Mouse (Mus musculus) heart, embryonic 14.5 days (tissue): ENCODE results near the gene Zfp69. TPM values are rescaled to one million over a fixed set of nuclear protein-coding genes. Genes with fewer than 3 reads are reported as not detected.

Experiments
- ATAC-seq: fragments of 200-750 bp; cut with Nextera tagmentation; 2 replicates; pipeline ENCODE4 v1.8.0; 2017; ENCODE audit warnings: low read depth, moderate TSS enrichment; ENCODE audit not compliant: insufficient number of reproducible peaks, insufficient read depth, low FRiP score
- H3K27ac ChIP-seq, 2 experiments: fragments of 200-500 bp in 1 of 2; fragments of 300-500 bp in 1 of 2; sonication (generic) in 1 of 2; replicated peaks in 1 of 2; 2 replicates each; pipeline ENCODE4 v1.5.1; 2012 to 2014; ENCODE audit warnings: low read depth in 2 of 2, low read length in 2 of 2, control low read depth in 1 of 2, mild to moderate bottlenecking in 1 of 2, mixed read lengths in 1 of 2; ENCODE audit not compliant: control insufficient read depth in 1 of 2, insufficient read depth in 1 of 2
- H3K27me3 ChIP-seq: fragments of 300-500 bp; sonication (generic); 2 replicates; pipeline ENCODE4 v1.6.1; 2014; ENCODE audit warnings: mild to moderate bottlenecking, low read length, control low read depth; ENCODE audit not compliant: control insufficient read depth, insufficient read depth
- H3K36me3 ChIP-seq: fragments of 300-500 bp; sonication (generic); 2 replicates; pipeline ENCODE4 v1.6.1; 2014; ENCODE audit warnings: mild to moderate bottlenecking, control low read depth, low read length, mixed read lengths; ENCODE audit not compliant: control insufficient read depth, insufficient read depth
- H3K4me1 ChIP-seq, 2 experiments: fragments of 200-500 bp in 1 of 2; fragments of 300-500 bp in 1 of 2; sonication (generic) in 1 of 2; 2 replicates each; pipeline ENCODE4 v1.6.1; 2012 to 2014; ENCODE audit warnings: low read length in 2 of 2, control low read depth in 1 of 2, mixed read lengths in 1 of 2; ENCODE audit not compliant: control insufficient read depth in 2 of 2, insufficient read depth in 2 of 2
- H3K4me2 ChIP-seq: fragments of 300-500 bp; sonication (generic); 2 replicates; pipeline ENCODE4 v1.6.1; 2014; ENCODE audit warnings: mild to moderate bottlenecking, low read length
- H3K4me3 ChIP-seq, 2 experiments: fragments of 200-500 bp in 1 of 2; fragments of 300-500 bp in 1 of 2; sonication (generic) in 1 of 2; 2 replicates each; pipeline ENCODE4 v1.5.1; 2012 to 2014; ENCODE audit warnings: low read length in 2 of 2, mild to moderate bottlenecking in 2 of 2, control low read depth in 1 of 2, low read depth in 1 of 2, moderate library complexity in 1 of 2; ENCODE audit not compliant: control insufficient read depth in 1 of 2, insufficient read depth in 1 of 2
- H3K9ac ChIP-seq: fragments of 300-500 bp; sonication (generic); 2 replicates; pipeline ENCODE4 v1.6.1; 2014; ENCODE audit warnings: mild to moderate bottlenecking, low read length
- H3K9me3 ChIP-seq: fragments of 300-500 bp; sonication (generic); 2 replicates; pipeline ENCODE4 v1.6.1; 2016; ENCODE audit warnings: low read length, control low read depth; ENCODE audit not compliant: control insufficient read depth
- WGBS: fragments of 180-500 bp; shearing (Covaris S2); extraction: QIAGEN DNeasy Blood & Tissue Kit; methylation state at CpG from one replicate; pipeline ENCODE4 v1.1.7; 2014; 5-methylcytosine and 5-hydroxymethylcytosine counted together
- polyA plus RNA-seq: library from polyadenylated mRNA; unstranded; fragments of >200 nt; fragmentation: Nextera tagmentation; extraction: Ambion mirVana; gene quantifications from 2 replicates; pipeline ENCODE4 v1.2.1, GENCODE M21; 2014

Zfp69 gene
- polyA plus RNA-seq, 1 experiment from 2014 or later: 14.3 TPM

DNA sequence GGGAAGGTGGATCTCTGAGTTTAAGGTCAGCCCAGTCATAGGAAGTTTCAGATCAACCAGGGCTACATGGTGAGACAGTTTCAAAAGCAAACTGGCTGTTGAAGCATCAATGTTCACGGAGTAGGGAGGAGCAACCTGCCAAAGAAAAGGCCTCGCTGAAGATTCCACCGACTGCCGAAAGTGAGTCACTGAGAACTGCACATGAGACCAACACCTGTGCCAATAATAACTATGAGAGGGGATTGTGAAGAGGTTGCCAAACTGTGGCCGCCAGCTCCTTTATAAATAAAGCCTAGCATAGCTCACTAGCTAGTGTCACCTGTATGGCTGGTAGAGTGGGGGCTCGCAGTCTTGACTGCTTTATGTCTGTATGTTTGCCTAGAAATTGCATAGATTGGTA, 40.4 kb downstream of the Zfp69 start:
- Histone ChIP-seq H3K27me3 (no peaks in the 10 kb centered on the region), H3K9ac (no peak overlapping the region), H3K4me2 (no peak overlapping the region), H3K9me3 (no peaks in the 10 kb centered on the region), H3K4me3 (no peak overlapping the region), H3K36me3 (no peaks in the 10 kb centered on the region), H3K4me1 (no peaks in the 10 kb centered on the region), H3K27ac (no peak overlapping the region)
- no peak for ATAC-seq
- 72% methylated on average over 6 of the region's 6 CpGs for WGBS

DNA sequence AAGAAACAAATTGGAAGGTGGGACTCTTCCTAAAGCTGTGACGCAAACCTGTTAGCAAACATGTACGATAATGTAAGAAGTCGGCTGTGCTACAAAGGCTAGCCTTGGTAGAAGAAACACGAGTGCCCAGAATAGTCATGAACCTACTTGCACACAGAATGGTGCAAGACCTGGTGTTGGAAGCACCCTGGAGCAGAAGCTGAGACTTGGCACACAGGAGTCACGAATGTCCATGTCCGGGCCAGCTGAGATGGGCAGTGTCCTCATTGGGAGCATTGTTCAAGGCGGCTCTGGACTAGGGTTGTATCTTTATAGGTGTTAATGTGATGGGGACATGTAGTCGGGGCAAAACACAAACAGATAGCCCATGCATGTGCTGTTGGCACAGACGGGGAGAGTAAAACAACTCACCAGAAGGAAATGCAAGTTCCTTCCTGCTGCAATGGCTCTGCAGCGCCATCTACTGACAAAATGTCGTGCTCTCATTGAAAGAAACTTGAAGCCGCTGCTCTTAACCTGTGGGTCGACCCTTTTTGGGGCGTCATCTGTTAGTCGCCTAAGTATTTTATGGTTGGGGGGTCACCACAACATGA, 41.8 kb downstream of the Zfp69 start:
- 30% methylated on average over 15 of the region's 15 CpGs for WGBS
- Histone ChIP-seq H3K27ac (no peak overlapping the region), H3K4me1 (no peaks in the 10 kb centered on the region), H3K4me2 (no peak overlapping the region; the same call in 1 of the 2 replicates), H3K27me3 (no peaks in the 10 kb centered on the region), H3K4me3 (no peak overlapping the region), H3K9me3 (no peaks in the 10 kb centered on the region), H3K36me3 (no peaks in the 10 kb centered on the region), H3K9ac (no peak overlapping the region)
- no peak for ATAC-seq

DNA sequence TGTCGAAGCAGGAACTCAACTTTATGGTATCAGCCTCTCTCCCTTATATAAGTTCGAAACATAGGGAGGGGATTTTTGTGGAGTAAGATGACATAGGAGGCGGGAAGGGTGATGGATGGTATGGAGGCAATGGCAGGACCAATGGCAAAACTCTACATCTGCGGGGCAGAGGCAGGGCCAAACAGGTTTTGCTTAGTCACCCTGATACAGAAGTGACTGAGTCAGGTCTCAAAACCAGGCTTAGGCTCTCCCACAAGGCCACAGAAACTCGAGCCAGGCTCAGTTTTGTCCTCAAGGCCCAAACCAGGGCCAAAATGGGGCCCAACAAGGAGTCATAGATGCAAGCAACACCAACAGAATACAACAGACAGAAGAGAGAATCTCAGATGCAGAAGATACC, 45.9 kb downstream of the Zfp69 start:
- Histone ChIP-seq H3K27ac (no peak overlapping the region), H3K4me2 (no peak overlapping the region), H3K4me1 (no peaks in the 10 kb centered on the region), H3K9me3 (no peaks in the 10 kb centered on the region), H3K36me3 (no peaks in the 10 kb centered on the region), H3K27me3 (no peaks in the 10 kb centered on the region), H3K9ac (no peak overlapping the region), H3K4me3 (no peak overlapping the region)
- WGBS: 76% methylated on average over 5 of the region's 5 CpGs
- ATAC-seq: no peak

DNA sequence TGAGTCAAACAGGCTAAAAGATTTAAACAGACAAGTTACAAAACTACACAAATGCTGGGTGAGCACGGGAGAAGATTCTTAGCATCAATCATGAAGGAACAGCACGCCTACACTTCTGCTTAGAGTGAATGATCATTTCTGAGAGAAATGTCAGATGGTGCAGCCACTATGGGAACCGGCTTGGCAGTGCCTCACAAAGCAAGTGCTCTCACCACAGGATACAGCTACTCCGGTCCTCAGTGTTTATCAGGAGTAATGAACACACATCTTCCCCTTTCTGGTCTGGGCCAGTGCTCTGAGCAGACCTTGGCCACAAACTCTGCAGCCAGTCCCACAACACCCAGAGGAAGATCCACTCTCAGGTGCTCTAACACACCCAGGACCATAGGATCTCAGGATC, 47.0 kb downstream of the Zfp69 start:
- Histone ChIP-seq H3K9me3 (no peaks in the 10 kb centered on the region), H3K4me2 (no peak overlapping the region), H3K9ac (no peak overlapping the region), H3K4me1 (no peaks in the 10 kb centered on the region), H3K4me3 (no peak overlapping the region), H3K27me3 (no peaks in the 10 kb centered on the region), H3K36me3 (no peaks in the 10 kb centered on the region), H3K27ac (no peak overlapping the region)
- no peak for ATAC-seq
- WGBS: 63% methylated on average over 4 of the region's 4 CpGs

DNA sequence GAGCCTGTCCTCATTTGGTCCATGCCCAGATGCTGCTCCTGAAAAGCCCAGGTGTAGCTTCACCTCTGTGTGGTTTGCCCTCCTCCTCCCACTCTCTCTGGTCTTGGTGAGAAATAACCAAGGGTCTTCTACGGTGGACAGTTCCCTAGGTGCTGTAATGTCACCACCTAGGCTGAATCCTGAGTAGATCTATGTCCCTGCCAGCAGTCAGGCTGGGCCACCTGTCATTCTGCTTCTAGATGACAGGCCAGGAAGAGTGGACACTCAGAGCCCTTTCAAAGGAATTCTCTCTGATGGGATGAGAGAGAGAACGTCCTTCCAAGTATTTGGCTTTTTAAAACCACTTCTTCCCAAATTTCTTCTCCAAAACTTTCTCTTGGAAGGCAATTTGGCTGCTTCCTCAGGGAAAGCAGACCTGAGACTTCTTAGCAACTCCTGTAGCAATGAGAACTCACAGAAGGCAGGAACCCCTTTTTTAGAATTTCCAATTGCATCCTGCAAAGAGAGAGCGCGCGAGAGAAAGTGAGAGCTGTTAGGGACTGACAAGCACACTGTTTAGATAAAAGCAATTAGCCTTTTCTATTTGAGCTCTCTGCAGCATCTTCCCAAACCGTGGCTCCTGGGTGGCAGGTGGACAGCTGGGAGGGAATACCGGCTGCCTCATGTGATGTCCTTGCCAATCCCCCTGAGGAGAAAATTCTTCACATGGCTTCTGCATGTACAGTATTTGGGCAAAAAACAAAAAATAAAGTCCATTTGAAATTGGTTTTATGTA, 55.5 kb downstream of the Zfp69 start:
- WGBS: 58% methylated on average over 7 of the region's 7 CpGs
- peaks cover 3% of the 10 kb centered on the region; the same call in 1 of the 2 replicates for H3K27me3 ChIP-seq
- H3K4me1 ChIP-seq: no peaks in the 10 kb centered on the region
- H3K27ac ChIP-seq: no peak overlapping the region
- H3K4me2 ChIP-seq: no peak overlapping the region
- no peak overlapping the region for H3K4me3 ChIP-seq
- ATAC-seq: no peak
- no peaks in the 10 kb centered on the region for H3K36me3 ChIP-seq
- H3K9me3 ChIP-seq: no peaks in the 10 kb centered on the region
- no peak overlapping the region for H3K9ac ChIP-seq

DNA sequence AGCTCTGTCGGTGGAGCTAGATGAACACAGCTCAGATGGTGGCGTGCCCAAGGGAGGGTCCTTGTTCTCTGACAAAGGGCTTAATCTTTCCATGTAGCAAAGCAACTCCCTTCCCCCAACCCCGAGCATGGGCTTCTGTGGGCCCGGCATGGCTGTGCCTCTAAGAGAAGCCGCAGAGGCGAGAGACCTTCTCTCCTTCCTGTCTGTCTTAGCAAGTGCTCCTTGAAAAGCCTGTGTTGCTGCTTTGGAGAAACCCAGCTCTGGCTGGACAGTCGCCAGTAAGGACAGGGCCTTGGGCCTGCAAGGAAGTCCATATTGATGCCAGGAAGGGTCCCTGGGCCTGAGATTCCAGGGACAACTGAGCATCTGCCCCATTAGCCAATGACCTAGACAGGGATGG, 56.3 kb downstream of the Zfp69 start:
- Histone ChIP-seq H3K36me3 (no peaks in the 10 kb centered on the region), H3K4me2 (no peak overlapping the region), H3K4me3 (no peak overlapping the region), H3K4me1 (no peaks in the 10 kb centered on the region), H3K9me3 (no peaks in the 10 kb centered on the region), H3K27me3 (peaks cover 3% of the 10 kb centered on the region; the same call in 1 of the 2 replicates), H3K9ac (no peak overlapping the region), H3K27ac (no peak overlapping the region)
- ATAC-seq: no peak
- WGBS: 82% methylated on average over 7 of the region's 7 CpGs

DNA sequence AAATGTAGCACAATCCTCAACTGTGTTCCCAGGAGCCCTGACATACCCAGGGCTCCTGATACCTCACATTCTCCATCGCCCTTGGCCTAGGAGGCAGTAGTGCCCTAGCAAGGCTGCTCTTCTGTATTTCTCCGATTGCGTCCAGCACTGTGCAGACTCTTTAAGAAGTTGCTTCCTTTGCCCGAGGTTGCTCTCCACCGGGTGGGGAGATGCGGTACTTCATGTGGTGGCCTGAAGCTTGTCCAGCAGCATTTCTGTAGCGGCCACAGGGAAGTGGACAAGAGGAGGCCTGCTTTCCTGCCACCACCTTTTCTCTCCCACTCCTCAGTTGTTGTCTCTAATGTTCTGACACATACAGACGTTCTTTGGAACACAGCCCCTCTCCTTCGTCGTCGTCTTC, 56.9 kb downstream of the Zfp69 start:
- no peak for ATAC-seq

More for the DNA sequence above, 56.9 kb downstream of the Zfp69 start:
- Histone ChIP-seq H3K9me3 (no peaks in the 10 kb centered on the region), H3K9ac (no peak overlapping the region), H3K4me1 (no peaks in the 10 kb centered on the region), H3K36me3 (no peaks in the 10 kb centered on the region), H3K27ac (no peak overlapping the region), H3K4me2 (no peak overlapping the region), H3K27me3 (peaks cover 3% of the 10 kb centered on the region; the same call in 1 of the 2 replicates), H3K4me3 (no peak overlapping the region)
- WGBS: 69% methylated on average over 11 of the region's 11 CpGs
